Mouse (Mus musculus) lung, embryonic 15.5 days (tissue): ENCODE results near the gene Ccp110. TPM values are rescaled to one million over a fixed set of nuclear protein-coding genes. Genes with fewer than 3 reads are reported as not detected.

ENCODE experiments used
- ATAC-seq: fragments of 200-750 bp; cut with Nextera tagmentation; 2 replicates; pipeline ENCODE4 v1.8.0; 2017; ENCODE audit warnings: moderate number of reproducible peaks, borderline replicate concordance; ENCODE audit not compliant: low FRiP score, low TSS enrichment; ENCODE audit errors: extremely low read depth
- H3K27ac ChIP-seq: fragments of 300-500 bp; sonication (generic); 2 replicates; pipeline ENCODE4 v1.5.1; 2015; ENCODE audit warnings: moderate library complexity, mild to moderate bottlenecking, inconsistent platforms
- H3K27me3 ChIP-seq: fragments of 300-500 bp; sonication (generic); 2 replicates; pipeline ENCODE4 v1.6.1; 2015; ENCODE audit warnings: inconsistent platforms
- H3K36me3 ChIP-seq: fragments of 300-500 bp; sonication (generic); 2 replicates; pipeline ENCODE4 v1.6.1; 2015; ENCODE audit warnings: inconsistent platforms
- H3K4me1 ChIP-seq: fragments of 300-500 bp; sonication (generic); 2 replicates; pipeline ENCODE4 v1.6.1; 2015; ENCODE audit warnings: inconsistent platforms
- H3K4me2 ChIP-seq: fragments of 300-500 bp; sonication (generic); 2 replicates; pipeline ENCODE4 v1.6.1; 2015; ENCODE audit warnings: inconsistent platforms, mild to moderate bottlenecking, moderate library complexity
- H3K4me3 ChIP-seq: fragments of 300-500 bp; sonication (generic); 2 replicates; pipeline ENCODE4 v1.5.1; 2015; ENCODE audit warnings: mild to moderate bottlenecking, inconsistent platforms
- H3K9ac ChIP-seq: fragments of 300-500 bp; sonication (generic); 2 replicates; pipeline ENCODE4 v1.6.1; 2015; ENCODE audit warnings: inconsistent platforms
- H3K9me3 ChIP-seq: fragments of 300-500 bp; sonication (generic); 2 replicates; pipeline ENCODE4 v1.6.1; 2016; ENCODE audit warnings: inconsistent platforms
- WGBS: fragments of 180-500 bp; shearing (Covaris S2); methylation state at CpG from one replicate; pipeline ENCODE4 v1.1.7; 2015; 5-methylcytosine and 5-hydroxymethylcytosine counted together
- polyA plus RNA-seq: library from polyadenylated mRNA; unstranded; fragments of >200 nt; fragmentation: Nextera tagmentation; extraction: Ambion mirVana; gene quantifications from 2 replicates; pipeline ENCODE4 v1.2.1, GENCODE M21; 2015

Gene Ccp110
- polyA plus RNA-seq, 1 experiment from 2014 or later, result 20.3 TPM

- peaks cover 43% of the 10 kb centered on the region for H3K36me3 ChIP-seq
- ATAC-seq, result no peak
- no peak overlapping the region for H3K4me3 ChIP-seq
- H3K9ac ChIP-seq, result no peak overlapping the region
- no peak overlapping the region for H3K4me2 ChIP-seq
- H3K27me3 ChIP-seq, result no peaks in the 10 kb centered on the region
- peaks cover 7% of the 10 kb centered on the region; the same call in 1 of the 2 replicates for H3K4me1 ChIP-seq
- WGBS, result 44% methylated on average over 7 of the region's 7 CpGs
- H3K9me3 ChIP-seq, result no peaks in the 10 kb centered on the region
- no peak overlapping the region for H3K27ac ChIP-seq
Measured at GRCm38 (mm10) chr7:118755756-118756155, 43.4 kb downstream of the Ccp110 start.

DNA sequence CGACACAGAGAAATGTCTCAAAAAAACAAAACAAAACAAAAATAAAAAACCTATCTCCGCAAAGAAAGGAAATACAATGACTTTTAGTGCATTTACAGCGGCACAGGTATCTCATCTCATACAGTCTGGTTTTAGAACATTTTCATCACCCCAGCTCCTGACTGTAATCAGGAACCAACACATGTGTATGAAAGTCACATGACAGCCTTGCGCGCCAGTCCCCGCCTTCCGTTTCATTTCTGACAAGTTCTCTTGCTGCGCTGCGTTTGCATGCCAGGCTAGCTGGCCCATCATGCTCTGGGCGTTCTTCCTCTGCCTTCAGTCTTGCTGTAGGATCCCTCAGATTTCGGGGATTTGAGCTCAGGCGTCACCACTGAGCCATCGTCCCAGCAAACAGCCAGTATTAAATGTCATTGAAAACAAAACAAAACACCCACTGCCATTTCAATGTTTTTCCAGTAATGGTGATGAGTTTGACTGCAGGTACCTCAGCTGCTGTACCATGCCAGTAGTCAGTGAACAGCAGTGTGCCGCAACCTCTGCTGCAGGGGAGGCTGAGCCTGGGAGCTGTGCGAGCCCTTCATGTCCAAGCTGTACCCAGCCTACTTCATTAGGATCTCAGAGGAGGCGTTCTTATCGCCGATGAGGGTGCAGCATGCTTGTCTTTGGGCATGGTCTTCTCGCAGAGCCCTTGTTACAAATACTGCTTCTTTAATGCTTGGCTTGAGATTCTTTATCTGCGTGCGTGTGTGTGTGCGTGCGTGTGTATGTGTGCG is 44.3 kb downstream of the Ccp110 start:
- WGBS, result 92% methylated on average over 24 of the region's 24 CpGs

DNA sequence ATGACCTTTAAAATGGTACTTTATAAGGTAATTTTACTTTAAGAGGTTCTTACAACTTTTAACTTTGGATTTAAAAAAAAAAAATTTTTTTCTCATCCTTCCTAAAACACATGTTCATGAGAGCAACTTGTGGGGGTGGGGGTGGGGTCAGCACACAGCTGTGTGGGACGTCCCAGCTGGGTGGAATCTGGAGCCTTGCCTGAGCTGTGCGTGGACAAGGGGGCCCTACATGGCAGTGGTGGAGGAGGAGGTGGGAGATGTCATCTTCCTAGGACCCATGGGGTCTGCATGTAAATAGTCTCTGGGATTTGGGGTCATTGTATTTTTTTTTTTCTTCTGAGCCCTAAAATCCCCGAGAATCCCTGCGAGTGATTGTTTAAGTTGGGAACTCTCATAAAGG is 46.0 kb downstream of the Ccp110 start:
- peaks cover 38% of the 10 kb centered on the region for H3K36me3 ChIP-seq
- 37% methylated on average over 4 of the region's 4 CpGs for whole genome bisulfite sequencing
- no peak overlapping the region for H3K4me2 ChIP-seq
- no peak overlapping the region for H3K4me3 ChIP-seq
- no peaks in the 10 kb centered on the region for H3K27me3 ChIP-seq
- H3K27ac ChIP-seq, result no peak overlapping the region
- H3K9me3 ChIP-seq, result no peaks in the 10 kb centered on the region
- H3K9ac ChIP-seq, result no peak overlapping the region
- no peak for ATAC-seq
- peaks cover 7% of the 10 kb centered on the region; the same call in 1 of the 2 replicates for H3K4me1 ChIP-seq

More for the DNA sequence above, 44.3 kb downstream of the Ccp110 start:
- Histone ChIP-seq H3K9me3 (no peaks in the 10 kb centered on the region), H3K27ac (no peak overlapping the region), H3K27me3 (no peaks in the 10 kb centered on the region), H3K36me3 (peaks cover 46% of the 10 kb centered on the region), H3K4me2 (no peak overlapping the region), H3K4me1 (peaks cover 7% of the 10 kb centered on the region; the same call in 1 of the 2 replicates), H3K4me3 (no peak overlapping the region), H3K9ac (no peak overlapping the region)
- ATAC-seq, result no peak

- Histone ChIP-seq H3K9ac (no peak overlapping the region), H3K9me3 (no peaks in the 10 kb centered on the region), H3K27me3 (no peaks in the 10 kb centered on the region), H3K4me2 (no peak overlapping the region), H3K36me3 (peaks cover 35% of the 10 kb centered on the region; the same call in 1 of the 2 replicates), H3K27ac (no peak overlapping the region), H3K4me1 (peaks cover 7% of the 10 kb centered on the region; the same call in 1 of the 2 replicates), H3K4me3 (no peak overlapping the region)
- no peak for ATAC-seq
- WGBS, result 43% methylated on average over 5 of the region's 5 CpGs
Measured at GRCm38 (mm10) chr7:118759372-118759771, 47.0 kb downstream of the Ccp110 start.

- no peak for ATAC-seq
- Histone ChIP-seq H3K36me3 (peaks cover 23% of the 10 kb centered on the region; the same call in 1 of the 2 replicates), H3K4me1 (0 out of 2 replicates have a peak, but pooled peaks cover 3% of the 10 kb centered on the region), H3K4me2 (no peak overlapping the region), H3K9me3 (no peaks in the 10 kb centered on the region), H3K4me3 (no peak overlapping the region), H3K27me3 (no peaks in the 10 kb centered on the region), H3K27ac (no peak overlapping the region), H3K9ac (no peak overlapping the region)
- 88% methylated on average over 11 of the region's 11 CpGs for WGBS
Measured at GRCm38 (mm10) chr7:118763939-118764338, 51.6 kb downstream of the Ccp110 start.

GRCm38 (mm10) chr7:118764725-118765124 is 52.4 kb downstream of the Ccp110 start:
- no peak overlapping the region for H3K9ac ChIP-seq
- H3K9me3 ChIP-seq, result no peaks in the 10 kb centered on the region
- H3K4me3 ChIP-seq, result no peak overlapping the region
- H3K27ac ChIP-seq, result no peak overlapping the region
- WGBS, result 81% methylated on average over 14 of the region's 14 CpGs
- H3K4me1 ChIP-seq, result 0 out of 2 replicates have a peak, but pooled peaks cover 3% of the 10 kb centered on the region
- H3K27me3 ChIP-seq, result no peaks in the 10 kb centered on the region
- peaks cover 23% of the 10 kb centered on the region; the same call in 1 of the 2 replicates for H3K36me3 ChIP-seq
- H3K4me2 ChIP-seq, result no peak overlapping the region
- no peak for ATAC-seq

- no peak overlapping the region for H3K27ac ChIP-seq
- no peak for ATAC-seq
- 70% methylated on average over 8 of the region's 8 CpGs for WGBS
- H3K9me3 ChIP-seq, result no peaks in the 10 kb centered on the region
- H3K27me3 ChIP-seq, result no peaks in the 10 kb centered on the region
- H3K4me2 ChIP-seq, result no peak overlapping the region
- peaks cover 22% of the 10 kb centered on the region; the same call in 1 of the 2 replicates for H3K36me3 ChIP-seq
- no peak overlapping the region for H3K9ac ChIP-seq
- H3K4me3 ChIP-seq, result no peak overlapping the region
- 0 out of 2 replicates have a peak, but pooled peaks cover 3% of the 10 kb centered on the region for H3K4me1 ChIP-seq
Measured at GRCm38 (mm10) chr7:118765604-118766003, 53.3 kb downstream of the Ccp110 start.

- Histone ChIP-seq H3K4me1 (0 out of 2 replicates have a peak, but pooled peaks cover 3% of the 10 kb centered on the region), H3K36me3 (peaks cover 15% of the 10 kb centered on the region; the same call in 1 of the 2 replicates), H3K9ac (no peak overlapping the region), H3K4me3 (no peak overlapping the region), H3K27ac (no peak overlapping the region), H3K27me3 (no peaks in the 10 kb centered on the region), H3K4me2 (no peak overlapping the region), H3K9me3 (no peaks in the 10 kb centered on the region)
- WGBS, result 55% methylated on average over 18 of the region's 18 CpGs
- ATAC-seq, result no peak
Measured at GRCm38 (mm10) chr7:118766119-118766833, 53.9 kb downstream of the Ccp110 start.

DNA sequence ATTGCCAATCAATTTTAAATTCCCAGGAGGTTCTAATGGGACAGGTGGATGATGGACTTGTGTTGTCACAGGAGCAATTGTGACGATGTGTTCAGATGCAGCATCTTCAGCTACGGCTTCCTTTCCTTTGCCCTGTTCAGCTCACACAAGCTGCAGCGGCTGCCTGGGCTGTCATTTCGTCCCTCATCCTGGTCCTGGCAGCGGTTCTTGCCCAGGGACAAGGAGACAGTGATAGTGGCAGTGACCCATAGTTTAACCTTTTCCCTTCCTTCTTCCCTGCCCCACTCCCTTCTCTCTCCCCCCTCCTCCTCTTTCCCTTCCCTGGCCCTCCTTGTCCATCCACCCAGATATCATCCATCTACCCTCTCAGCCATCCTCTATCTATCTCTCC is 54.5 kb downstream of the Ccp110 start:
- WGBS, result 74% methylated on average over 5 of the region's 5 CpGs
- Histone ChIP-seq H3K27ac (no peak overlapping the region), H3K4me3 (no peak overlapping the region), H3K9ac (no peak overlapping the region), H3K4me2 (no peak overlapping the region), H3K27me3 (no peaks in the 10 kb centered on the region), H3K9me3 (no peaks in the 10 kb centered on the region), H3K36me3 (peaks cover 10% of the 10 kb centered on the region; the same call in 1 of the 2 replicates), H3K4me1 (0 out of 2 replicates have a peak, but pooled peaks cover 3% of the 10 kb centered on the region)
- no peak for ATAC-seq

DNA sequence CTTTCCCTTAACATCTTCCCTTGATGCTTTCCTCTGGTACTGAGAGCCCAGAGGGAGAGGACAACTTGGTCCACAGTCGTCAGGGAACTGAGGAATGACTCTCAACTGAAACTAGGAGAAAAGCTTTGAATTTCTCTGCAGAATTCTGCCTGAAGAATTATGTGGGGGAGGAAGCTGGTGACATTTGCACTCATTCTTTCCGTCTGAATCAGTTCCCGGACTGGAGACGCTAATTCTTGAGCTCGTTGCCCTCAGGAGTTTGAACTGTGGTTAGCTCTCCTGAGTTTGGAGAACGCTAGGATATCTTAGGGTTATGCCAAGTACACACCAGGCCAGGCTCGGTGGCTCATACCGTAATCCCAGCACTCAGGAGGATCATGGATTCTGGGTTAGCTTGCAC is 56.9 kb downstream of the Ccp110 start:
- ATAC-seq, result no peak

GRCm38 (mm10) chr7:118769655-118770054 is 57.3 kb downstream of the Ccp110 start:
- no peak overlapping the region for H3K9ac ChIP-seq
- no peaks in the 10 kb centered on the region for H3K9me3 ChIP-seq
- no peaks in the 10 kb centered on the region for H3K27me3 ChIP-seq
- WGBS, result 39% methylated on average over 1 of the region's 1 CpGs
- no peak overlapping the region for H3K27ac ChIP-seq
- ATAC-seq, result no peak
- no peak overlapping the region for H3K4me2 ChIP-seq
- H3K4me1 ChIP-seq, result 0 out of 2 replicates have a peak, but pooled peaks cover 3% of the 10 kb centered on the region
- H3K4me3 ChIP-seq, result no peak overlapping the region
- no peaks in the 10 kb centered on the region for H3K36me3 ChIP-seq

More for the DNA sequence above, 56.9 kb downstream of the Ccp110 start:
- no peak overlapping the region for H3K4me2 ChIP-seq
- no peak overlapping the region for H3K4me3 ChIP-seq
- 0 out of 2 replicates have a peak, but pooled peaks cover 3% of the 10 kb centered on the region for H3K4me1 ChIP-seq
- no peak overlapping the region for H3K9ac ChIP-seq
- 28% methylated on average over 8 of the region's 8 CpGs for WGBS
- H3K36me3 ChIP-seq, result no peaks in the 10 kb centered on the region
- no peak overlapping the region for H3K27ac ChIP-seq
- no peaks in the 10 kb centered on the region for H3K9me3 ChIP-seq
- no peaks in the 10 kb centered on the region for H3K27me3 ChIP-seq

GRCm38 (mm10) chr7:118773027-118773426 is 60.7 kb downstream of the Ccp110 start:
- Histone ChIP-seq H3K27ac (no peak overlapping the region), H3K4me3 (no peak overlapping the region), H3K36me3 (no peaks in the 10 kb centered on the region), H3K27me3 (no peaks in the 10 kb centered on the region), H3K4me2 (no peak overlapping the region), H3K4me1 (peaks cover 10% of the 10 kb centered on the region), H3K9ac (no peak overlapping the region), H3K9me3 (no peaks in the 10 kb centered on the region)
- 51% methylated on average over 12 of the region's 12 CpGs for WGBS
- no peak for ATAC-seq
